Mouse (Mus musculus) ES-E14 (cell line): Measurements from ENCODE around the gene 1700024P04Rik.

ENCODE experiments used
- CHD2 ChIP-seq: IDR thresholded peaks from 2 replicates; pipeline ENCODE4 v1.6.1; 2014; ENCODE audit warnings: mild to moderate bottlenecking, low read depth, low read length, inconsistent platforms
- HCFC1 ChIP-seq: IDR thresholded peaks from 2 replicates; pipeline ENCODE4 v1.6.1; 2012; ENCODE audit warnings: low read length, inconsistent platforms, borderline replicate concordance; ENCODE audit not compliant: insufficient read depth
- ZNF384 ChIP-seq: IDR thresholded peaks from 2 replicates; pipeline ENCODE4 v1.6.1; 2012; ENCODE audit warnings: low read depth, low read length, inconsistent platforms

- TF ChIP-seq HCFC1 (no peak), CHD2 (no peak), ZNF384 (no peak)
These were observed 12.7 kb downstream of the 1700024P04Rik start for GRCm38 (mm10) chr13:98971641-98972040.
